Mouse (Mus musculus): ENCODE measurements around the gene Haus6. TPM values are rescaled to one million over a fixed set of nuclear protein-coding genes. Genes with fewer than 3 reads are reported as not detected.

Gene Haus6
- polyA plus RNA-seq, 1 experiment from 2014 or later: 21.4 TPM

- no peak for ATAC-seq (ENCODE audit: borderline replicate concordance, extremely low read depth, low FRiP score, low TSS enrichment)
These were observed 50.8 kb downstream of the Haus6 start for GRCm38 (mm10) chr4:86561061-86561460.

GRCm38 (mm10) chr4:86559006-86559405 is 52.8 kb downstream of the Haus6 start:
- H3K4me2 ChIP-seq: no peak overlapping the region
- H3K9ac ChIP-seq: no peak overlapping the region
- no peaks in the 10 kb centered on the region for H3K27me3 ChIP-seq
- no peaks in the 10 kb centered on the region for H3K4me1 ChIP-seq
- H3K9me3 ChIP-seq: no peaks in the 10 kb centered on the region
- H3K27ac ChIP-seq: no peak overlapping the region
- no peak for ATAC-seq (ENCODE audit: borderline replicate concordance, extremely low read depth, low FRiP score, low TSS enrichment)
- WGBS: 57% methylated on average over 4 of the region's 4 CpGs
- no peaks in the 10 kb centered on the region for H3K36me3 ChIP-seq
- H3K4me3 ChIP-seq: no peak overlapping the region

More at GRCm38 (mm10) chr4:86561061-86561460, 50.8 kb downstream of the Haus6 start:
- no peak overlapping the region for H3K27ac ChIP-seq
- no peaks in the 10 kb centered on the region for H3K27me3 ChIP-seq
- H3K4me1 ChIP-seq: no peaks in the 10 kb centered on the region
- no peaks in the 10 kb centered on the region for H3K36me3 ChIP-seq
- 86% methylated on average over 3 of the region's 3 CpGs for WGBS
- no peak overlapping the region for H3K9ac ChIP-seq
- H3K9me3 ChIP-seq: no peaks in the 10 kb centered on the region
- no peak overlapping the region for H3K4me2 ChIP-seq
- no peak overlapping the region for H3K4me3 ChIP-seq

GRCm38 (mm10) chr4:86558228-86558627 is 53.6 kb downstream of the Haus6 start, which contains the start of gene Saxo1:
Saxo1 (minus strand) TSS chr4:86558328.
- H3K27ac ChIP-seq: no peak within 1 kb of the TSS
- H3K4me2 ChIP-seq: no peak within 1 kb of the TSS
- 92% methylated on average over 7 of the region's 7 CpGs for WGBS
- H3K36me3 ChIP-seq: no peaks in the 10 kb centered on the region
- no peak within 1 kb of the TSS for H3K9ac ChIP-seq
- no peak for ATAC-seq (ENCODE audit: borderline replicate concordance, extremely low read depth, low FRiP score, low TSS enrichment)
- no peak within 1 kb of the TSS for H3K4me3 ChIP-seq
- no peaks in the 10 kb centered on the region for H3K9me3 ChIP-seq
- H3K4me1 ChIP-seq: no peaks in the 10 kb centered on the region
- no peaks in the 10 kb centered on the region for H3K27me3 ChIP-seq

GRCm38 (mm10) chr4:86557371-86557770 is 54.5 kb downstream of the Haus6 start:
- no peak overlapping the region for H3K4me3 ChIP-seq
- no peaks in the 10 kb centered on the region for H3K36me3 ChIP-seq
- ATAC-seq (ENCODE audit: borderline replicate concordance, extremely low read depth, low FRiP score, low TSS enrichment): no peak
- H3K27me3 ChIP-seq: no peaks in the 10 kb centered on the region
- WGBS: 68% methylated on average over 7 of the region's 7 CpGs
- no peak overlapping the region for H3K9ac ChIP-seq
- no peak overlapping the region for H3K4me2 ChIP-seq
- no peaks in the 10 kb centered on the region for H3K9me3 ChIP-seq
- H3K27ac ChIP-seq: no peak overlapping the region
- H3K4me1 ChIP-seq: no peaks in the 10 kb centered on the region

GRCm38 (mm10) chr4:86555035-86555707 is 56.7 kb downstream of the Haus6 start:
- 22% methylated on average over 6 of the region's 6 CpGs for WGBS
- no peak overlapping the region for H3K4me3 ChIP-seq
- no peaks in the 10 kb centered on the region for H3K4me1 ChIP-seq
- no peak overlapping the region for H3K27ac ChIP-seq
- ATAC-seq (ENCODE audit: borderline replicate concordance, extremely low read depth, low FRiP score, low TSS enrichment): no peak; the same call in 1 of the 2 replicates
- H3K4me2 ChIP-seq: no peak overlapping the region
- H3K36me3 ChIP-seq: no peaks in the 10 kb centered on the region
- no peaks in the 10 kb centered on the region for H3K27me3 ChIP-seq
- H3K9me3 ChIP-seq: no peaks in the 10 kb centered on the region
- no peak overlapping the region for H3K9ac ChIP-seq

GRCm38 (mm10) chr4:86548332-86548731 is 63.5 kb downstream of the Haus6 start:
- ATAC-seq (ENCODE audit: borderline replicate concordance, extremely low read depth, low FRiP score, low TSS enrichment): no peak
- 77% methylated on average over 9 of the region's 9 CpGs for WGBS

GRCm38 (mm10) chr4:86545615-86546014 is 66.2 kb downstream of the Haus6 start:
- no peaks in the 10 kb centered on the region for H3K36me3 ChIP-seq
- 45% methylated on average over 5 of the region's 5 CpGs for WGBS
- no peak overlapping the region for H3K27ac ChIP-seq
- no peaks in the 10 kb centered on the region for H3K4me1 ChIP-seq
- no peak for ATAC-seq (ENCODE audit: borderline replicate concordance, extremely low read depth, low FRiP score, low TSS enrichment)
- H3K9ac ChIP-seq: no peak overlapping the region
- H3K4me3 ChIP-seq: no peak overlapping the region
- H3K27me3 ChIP-seq: no peaks in the 10 kb centered on the region
- no peak overlapping the region for H3K4me2 ChIP-seq
- no peaks in the 10 kb centered on the region for H3K9me3 ChIP-seq

More at GRCm38 (mm10) chr4:86548332-86548731, 63.5 kb downstream of the Haus6 start:
- Histone ChIP-seq H3K4me1 (no peaks in the 10 kb centered on the region), H3K27ac (no peak overlapping the region), H3K9ac (no peak overlapping the region), H3K9me3 (no peaks in the 10 kb centered on the region), H3K4me2 (no peak overlapping the region), H3K4me3 (no peak overlapping the region), H3K27me3 (no peaks in the 10 kb centered on the region), H3K36me3 (no peaks in the 10 kb centered on the region)

GRCm38 (mm10) chr4:86543999-86544398 is 67.9 kb downstream of the Haus6 start:
- Histone ChIP-seq H3K36me3 (no peaks in the 10 kb centered on the region), H3K4me1 (no peaks in the 10 kb centered on the region), H3K27me3 (no peaks in the 10 kb centered on the region), H3K9me3 (no peaks in the 10 kb centered on the region), H3K9ac (no peak overlapping the region), H3K4me2 (no peak overlapping the region), H3K27ac (no peak overlapping the region), H3K4me3 (no peak overlapping the region)
- no peak for ATAC-seq (ENCODE audit: borderline replicate concordance, extremely low read depth, low FRiP score, low TSS enrichment)
- WGBS: 91% methylated on average over 3 of the region's 3 CpGs

- ATAC-seq (ENCODE audit: borderline replicate concordance, extremely low read depth, low FRiP score, low TSS enrichment): no peak
- Histone ChIP-seq H3K4me3 (no peak overlapping the region), H3K27ac (no peak overlapping the region), H3K36me3 (no peaks in the 10 kb centered on the region), H3K9me3 (no peaks in the 10 kb centered on the region), H3K4me1 (no peaks in the 10 kb centered on the region), H3K27me3 (no peaks in the 10 kb centered on the region), H3K4me2 (no peak overlapping the region), H3K9ac (no peak overlapping the region)
- 89% methylated on average over 1 of the region's 1 CpGs for WGBS
These were observed 70.3 kb downstream of the Haus6 start for GRCm38 (mm10) chr4:86541573-86541972.

- no peak for ATAC-seq (ENCODE audit: borderline replicate concordance, extremely low read depth, low FRiP score, low TSS enrichment)
- WGBS: 89% methylated on average over 5 of the region's 5 CpGs
- no peaks in the 10 kb centered on the region for H3K27me3 ChIP-seq
These were observed 72.9 kb downstream of the Haus6 start for GRCm38 (mm10) chr4:86538936-86539335.

GRCm38 (mm10) chr4:86537972-86538371 is 73.9 kb downstream of the Haus6 start:
- H3K9ac ChIP-seq: no peak overlapping the region
- no peak for ATAC-seq (ENCODE audit: borderline replicate concordance, extremely low read depth, low FRiP score, low TSS enrichment)
- H3K36me3 ChIP-seq: no peaks in the 10 kb centered on the region
- H3K4me1 ChIP-seq: peaks cover 4% of the 10 kb centered on the region; the same call in 1 of the 2 replicates
- H3K4me3 ChIP-seq: no peak overlapping the region
- no peak overlapping the region for H3K4me2 ChIP-seq
- 39% methylated on average over 4 of the region's 4 CpGs for WGBS
- H3K9me3 ChIP-seq: no peaks in the 10 kb centered on the region
- no peaks in the 10 kb centered on the region for H3K27me3 ChIP-seq
- H3K27ac ChIP-seq: no peak overlapping the region

More at GRCm38 (mm10) chr4:86538936-86539335, 72.9 kb downstream of the Haus6 start:
- H3K4me2 ChIP-seq: no peak overlapping the region
- no peak overlapping the region for H3K4me3 ChIP-seq
- H3K4me1 ChIP-seq: peaks cover 3% of the 10 kb centered on the region; the same call in 1 of the 2 replicates
- no peak overlapping the region for H3K27ac ChIP-seq
- H3K9me3 ChIP-seq: no peaks in the 10 kb centered on the region
- H3K36me3 ChIP-seq: no peaks in the 10 kb centered on the region
- H3K9ac ChIP-seq: no peak overlapping the region

- Histone ChIP-seq H3K4me3 (no peak overlapping the region), H3K4me1 (peaks cover 4% of the 10 kb centered on the region; the same call in 1 of the 2 replicates), H3K9ac (no peak overlapping the region), H3K36me3 (no peaks in the 10 kb centered on the region), H3K9me3 (no peaks in the 10 kb centered on the region), H3K27me3 (no peaks in the 10 kb centered on the region), H3K4me2 (no peak overlapping the region), H3K27ac (no peak overlapping the region)
- WGBS: 62% methylated on average over 5 of the region's 5 CpGs
- ATAC-seq (ENCODE audit: borderline replicate concordance, extremely low read depth, low FRiP score, low TSS enrichment): no peak
These were observed 77.8 kb downstream of the Haus6 start for GRCm38 (mm10) chr4:86534091-86534481.

Data from lung, embryonic 15.5 days (tissue).